Mouse (Mus musculus): ENCODE measurements around the gene Tbc1d10a.

DNA sequence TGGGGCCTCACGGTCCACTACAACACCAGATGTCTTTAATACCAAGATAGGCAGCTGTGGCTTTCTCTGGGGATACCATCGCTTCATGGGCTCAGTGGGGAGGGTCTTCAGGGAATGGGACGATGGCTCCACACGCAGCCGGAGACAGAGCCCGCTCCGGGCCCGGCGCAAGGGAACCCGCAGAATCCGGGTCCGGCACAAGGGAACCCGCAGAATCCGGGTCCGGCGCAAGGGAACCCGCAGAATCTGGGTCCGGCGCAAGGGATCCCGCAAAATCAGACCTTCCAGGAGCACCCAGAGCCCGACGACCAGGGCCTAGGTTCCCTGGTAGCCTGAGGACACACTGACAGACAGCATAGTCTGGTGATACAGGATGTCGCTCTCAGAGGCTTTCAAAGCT is 53.1 kb downstream of the Tbc1d10a start:
- TF ChIP-seq POLR2A (IDR thresholded peaks at IDR 0.05; ENCODE audit: insufficient read length, low read depth) (no peak), USF1 (IDR thresholded peaks at IDR 0.05; ENCODE audit: low read depth) (no peak), TCF12 (IDR thresholded peaks at IDR 0.05; ENCODE audit: insufficient read depth, poor library complexity, severe bottlenecking) (no peak), E2F4 (IDR thresholded peaks at IDR 0.05; ENCODE audit: insufficient read depth) (no peak), CEBPB (IDR thresholded peaks at IDR 0.05; ENCODE audit: insufficient read depth, poor library complexity, severe bottlenecking) (no peak), POLR2AphosphoS2 (IDR thresholded peaks at IDR 0.05; ENCODE audit: insufficient read length, low read depth) (no peak), MAX (IDR thresholded peaks at IDR 0.05; ENCODE audit: low read depth) (no peak), MYOD1 (IDR thresholded peaks at IDR 0.05; ENCODE audit: control insufficient read depth in 1 of 3, insufficient read length in 2 of 3, low read depth in 2 of 3) (no peak), SRF (IDR thresholded peaks at IDR 0.05; ENCODE audit: control insufficient read depth, insufficient read length, low read depth) (no peak), MYOG (IDR thresholded peaks at IDR 0.05; ENCODE audit: control insufficient read depth in 1 of 3, insufficient read depth in 1 of 3, insufficient read length in 2 of 3, low read depth in 2 of 3) (no peak), TCF3 (IDR thresholded peaks at IDR 0.05; ENCODE audit: insufficient read length, low read depth) (no peak), REST (IDR thresholded peaks at IDR 0.05; ENCODE audit: insufficient read depth, insufficient read length) (no peak)

All from myocyte (in vitro differentiated cells).